Mouse (Mus musculus) thymus, postnatal 14 days (tissue): ENCODE measurements around the gene Olfr869.

Source experiments
- DNase-seq: peaks from one replicate; pipeline ENCODE4 v3.0.0; 2021

Gene Olfr869

DNA sequence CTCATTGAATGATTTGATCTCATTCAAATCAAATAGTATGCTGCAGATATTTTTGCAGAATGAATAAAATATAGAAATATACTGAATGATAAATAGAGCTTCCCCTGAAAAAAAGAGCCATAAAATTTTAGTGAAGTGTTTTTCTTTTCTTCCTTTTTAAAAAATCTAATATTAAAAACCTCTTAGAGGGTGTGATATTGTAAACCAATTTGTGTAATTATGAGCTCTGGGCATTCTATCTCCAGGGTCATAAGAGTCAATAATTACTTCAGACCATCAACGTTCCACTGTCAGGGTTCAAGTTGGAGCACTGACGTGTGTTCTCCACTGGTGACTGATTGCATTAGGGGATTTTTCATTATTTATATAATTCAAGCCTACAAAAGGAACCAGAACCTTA, at the start of gene Olfr869:
Gene Olfr869, plus strand, starts transcription at position 301 of the 400 bp plus-strand sequence.
- DNase-seq: no peak

DNA sequence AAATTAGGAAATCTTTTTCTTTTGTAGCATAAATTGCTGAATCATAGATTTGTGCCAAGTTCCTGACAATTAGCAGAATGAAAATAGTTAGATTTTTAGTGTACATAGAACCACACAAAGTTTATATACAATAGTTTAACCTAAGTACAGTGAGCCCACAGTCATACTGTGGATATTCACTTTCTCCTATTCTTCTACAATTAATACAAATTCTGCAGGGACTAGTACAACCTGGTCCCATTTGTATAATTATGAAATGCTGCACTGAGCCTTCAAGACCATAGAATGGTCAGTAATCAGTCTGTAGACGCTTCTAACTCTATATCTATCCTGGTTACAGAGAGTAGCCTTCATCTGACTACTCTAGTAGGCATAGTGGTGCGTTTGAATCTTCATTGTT, 30.5 kb upstream of the Olfr869 start, which contains the start of gene Olfr868:
Gene Olfr868, plus strand, starts transcription at position 301 of the 400 bp plus-strand sequence.
- DNase-seq: no peak

DNA sequence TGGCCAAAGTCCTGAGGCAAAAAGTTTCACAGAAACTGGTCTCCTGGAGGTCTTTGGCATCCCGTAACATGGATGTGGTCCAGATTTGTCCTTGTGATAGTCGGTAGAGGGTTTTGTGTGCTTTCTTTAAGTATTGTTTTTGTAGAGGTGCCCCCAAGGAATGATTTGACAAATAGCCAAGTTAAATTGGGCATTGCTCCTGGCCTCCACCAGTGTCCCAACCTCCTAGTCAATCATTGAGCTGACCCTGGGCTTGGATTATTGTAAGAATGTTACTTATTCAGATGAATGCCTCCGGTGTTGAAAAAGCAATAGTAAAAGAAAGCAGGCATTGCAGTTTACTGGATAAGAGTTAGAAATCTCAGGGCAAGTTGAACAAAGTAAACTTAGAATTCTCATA, 20.9 kb downstream of the Olfr869 start:
- DNase-seq: no peak

DNA sequence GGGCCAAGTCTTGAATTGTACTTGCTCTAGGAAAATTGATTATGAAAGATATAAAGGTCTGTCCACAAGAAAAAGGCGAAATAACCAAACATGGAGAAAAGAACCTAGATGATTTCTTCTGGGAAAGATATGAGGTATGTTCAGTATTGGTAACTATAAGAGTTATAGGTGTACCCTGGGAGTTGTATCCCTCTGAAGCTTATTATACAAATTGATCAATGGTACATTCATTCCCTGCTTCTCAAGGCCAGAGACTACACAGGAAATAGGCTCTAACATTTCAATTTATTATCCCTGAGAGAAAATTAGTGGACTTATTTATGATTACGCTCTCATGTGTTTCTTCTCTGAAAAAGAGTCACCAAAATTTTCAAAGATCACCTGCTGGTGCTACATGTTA, 45.1 kb downstream of the Olfr869 start, which contains the start of gene Olfr870:
Gene Olfr870, minus strand, starts transcription at position 101 of the 400 bp plus-strand sequence.
- DNase-seq: no peak

DNA sequence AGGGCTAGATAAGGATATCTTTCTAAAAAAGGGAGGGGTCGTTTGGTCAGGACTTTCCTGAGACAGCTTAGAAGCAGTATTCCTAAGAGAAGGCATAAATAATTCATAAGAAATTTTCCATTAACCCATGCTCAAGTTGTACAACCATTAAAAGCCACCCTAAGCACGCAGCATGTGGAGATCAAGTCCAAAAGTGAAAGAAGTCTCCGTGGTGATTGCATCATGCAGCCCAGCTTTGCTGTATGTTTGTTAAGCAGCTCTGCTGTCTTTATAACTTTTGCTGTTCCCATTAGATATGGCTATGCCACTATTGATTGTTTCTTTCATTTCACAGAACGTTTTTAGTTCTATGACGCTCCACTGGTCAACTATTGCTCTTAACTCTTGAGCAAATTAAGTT, 50.7 kb downstream of the Olfr869 start:
- no peak for DNase-seq
